Mouse (Mus musculus): Measurements from ENCODE around the gene Mrpl36.

The Mrpl36 gene

DNA sequence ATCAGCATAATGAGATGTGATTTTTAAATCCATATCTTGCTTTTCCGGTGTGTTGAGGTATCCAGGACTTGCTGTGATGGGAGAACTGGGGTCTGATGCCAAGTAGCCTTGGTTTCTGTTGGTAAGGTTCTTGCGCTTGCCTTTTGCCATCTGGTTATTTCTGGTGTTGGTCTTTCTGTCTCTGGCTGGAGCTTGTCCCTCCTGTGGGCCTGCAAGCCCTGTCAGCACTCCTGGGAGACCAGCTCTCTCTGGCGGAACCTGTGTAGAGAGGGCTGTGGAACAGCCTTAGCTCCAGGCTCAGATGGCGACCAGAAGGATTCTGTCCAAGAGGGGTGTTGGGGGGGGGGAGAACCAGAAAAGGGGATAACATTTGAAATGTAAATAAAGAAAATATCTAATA, 18.4 kb downstream of the Mrpl36 start:
- DNase-seq (ENCODE audit: low read depth, low spot score), result no peak

DNA sequence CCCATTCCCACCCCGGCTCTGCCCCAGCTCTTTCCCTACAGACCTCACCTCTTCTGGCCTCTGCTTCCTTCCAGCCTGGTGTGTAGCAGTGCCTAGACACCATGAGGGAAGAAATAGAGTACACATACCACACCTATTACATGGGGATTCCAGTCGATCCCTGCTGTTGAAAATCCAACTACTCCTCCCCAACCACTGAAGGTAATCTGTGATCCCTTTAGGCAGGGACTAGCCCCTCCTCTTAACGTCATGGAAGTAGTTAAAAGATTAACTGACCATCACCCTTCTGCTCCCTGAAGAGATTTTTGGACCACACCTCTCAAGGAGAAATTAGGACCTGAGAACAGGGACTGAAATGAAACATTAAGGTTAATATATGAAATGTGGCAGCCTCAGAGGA, 18.9 kb downstream of the Mrpl36 start:
- no peak for DNase-seq (ENCODE audit: low read depth, low spot score)

DNA sequence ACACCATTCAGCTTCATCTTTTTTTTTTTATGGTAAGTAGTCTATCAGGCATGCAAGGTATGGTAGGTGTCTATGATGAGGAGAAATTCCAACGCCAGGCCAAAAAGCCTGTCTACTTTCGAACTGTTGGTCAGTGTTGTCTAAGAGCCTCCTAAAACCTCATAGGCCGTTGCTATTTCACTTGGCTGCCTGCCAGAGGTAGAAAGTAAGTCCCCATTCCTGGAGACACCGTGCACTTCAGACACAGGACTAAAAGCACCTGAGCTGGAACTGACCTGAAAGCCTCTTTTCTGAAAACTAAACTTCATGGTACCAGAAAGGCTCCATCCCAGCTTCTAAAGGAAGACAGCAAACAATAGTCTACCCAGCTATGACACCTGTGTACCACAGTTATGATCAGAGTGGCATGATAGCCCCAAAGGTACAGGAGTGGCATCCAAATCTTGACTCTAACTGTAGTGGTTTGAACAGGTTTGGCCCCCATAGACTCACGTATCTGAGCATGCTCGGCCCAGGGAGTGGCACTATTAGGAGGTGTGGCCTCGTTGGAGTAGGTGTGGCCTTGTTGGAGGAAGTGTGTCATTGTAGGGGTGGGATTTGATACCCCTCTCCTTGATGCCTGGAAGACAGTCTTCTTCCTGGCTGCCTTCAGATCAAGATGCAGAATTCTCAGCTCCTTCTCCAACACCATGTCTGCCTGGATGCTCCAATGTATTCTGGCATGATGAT, 19.8 kb downstream of the Mrpl36 start:
- no peak for DNase-seq (ENCODE audit: low read depth, low spot score)

DNA sequence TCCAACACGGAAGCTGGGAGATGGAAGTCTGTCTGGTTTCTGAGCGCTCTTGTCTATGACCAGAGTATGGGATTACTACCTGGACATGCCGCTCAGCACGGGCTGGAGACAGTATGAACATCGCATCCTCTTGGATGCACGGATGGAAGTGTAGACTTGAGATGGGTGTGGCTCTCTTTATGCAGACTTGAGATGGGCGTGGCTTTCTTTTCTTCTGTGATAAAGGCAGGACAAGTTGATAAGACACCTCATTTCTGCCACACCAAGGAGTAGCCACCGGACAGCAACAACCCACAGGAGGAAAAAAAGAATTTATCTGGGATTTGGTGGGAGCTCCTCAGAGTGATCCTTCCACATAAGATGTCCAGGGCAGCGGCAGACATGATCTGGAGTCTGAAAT, 22.4 kb downstream of the Mrpl36 start:
- no peak for DNase-seq (ENCODE audit: low read depth, low spot score)

DNA sequence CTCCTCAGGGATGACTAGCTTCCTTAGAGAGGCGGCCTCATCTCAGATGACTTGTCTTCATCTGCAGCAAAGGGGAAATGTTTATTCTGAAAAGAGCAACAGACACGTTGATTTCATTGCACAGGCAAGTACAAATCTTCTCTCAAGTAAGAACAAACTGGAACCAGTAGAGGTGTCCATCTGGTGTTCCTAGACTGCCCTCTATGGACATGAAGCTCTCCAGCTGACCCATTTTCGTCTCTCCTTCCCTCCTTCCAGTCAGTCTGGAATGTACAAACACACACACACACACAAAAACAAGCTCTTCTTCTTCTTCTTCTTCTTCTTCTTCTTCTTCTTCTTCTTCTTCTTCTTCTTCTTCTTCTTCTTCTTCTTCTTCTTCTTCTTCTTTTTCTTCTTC, 23.6 kb downstream of the Mrpl36 start:
- no peak for DNase-seq (ENCODE audit: low read depth, low spot score)

DNA sequence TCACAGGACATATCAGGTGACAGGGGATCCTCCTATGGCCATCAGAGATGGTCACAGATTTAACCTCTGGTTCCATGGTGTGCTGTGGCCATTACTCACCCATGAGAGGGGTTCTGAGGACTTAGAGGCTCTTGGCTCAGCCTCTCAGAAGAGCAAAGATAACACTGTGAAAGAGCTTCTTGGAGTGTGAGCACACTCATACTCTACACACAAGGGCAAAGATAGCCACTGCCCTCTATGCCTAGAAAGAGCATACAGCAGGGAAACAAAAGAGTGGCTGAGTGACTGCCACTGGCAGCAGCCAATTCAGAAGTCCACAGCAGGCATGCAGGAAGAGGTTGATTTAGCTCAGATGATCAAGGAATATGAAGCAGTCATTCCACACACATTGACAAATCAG, 24.2 kb downstream of the Mrpl36 start:
- no peak for DNase-seq (ENCODE audit: low read depth, low spot score)

GRCm38 (mm10) chr13:73357106-73357505, 28.8 kb downstream of the Mrpl36 start:
- DNase-seq (ENCODE audit: low read depth, low spot score), result no peak

DNA sequence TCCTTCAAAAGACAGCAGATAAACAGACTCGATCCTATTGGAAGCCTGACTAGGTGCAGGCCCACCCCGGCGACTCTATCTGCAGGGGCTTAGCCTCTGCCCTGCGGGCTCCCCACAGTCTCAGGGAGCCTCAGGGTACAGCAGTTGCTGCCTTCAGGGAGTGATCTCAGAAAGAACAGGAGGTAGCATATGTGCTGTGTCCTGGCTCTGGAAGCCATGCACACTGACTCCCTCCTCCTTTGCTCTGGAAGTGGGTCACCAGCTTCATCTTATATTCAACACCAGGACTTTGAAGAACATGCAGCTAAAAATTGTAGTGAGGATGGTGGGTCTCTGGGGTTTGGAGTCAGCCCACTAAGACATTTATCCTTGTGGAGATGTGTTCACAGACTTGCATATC, 45.1 kb downstream of the Mrpl36 start:
- no peak for DNase-seq (ENCODE audit: low read depth, low spot score)

DNA sequence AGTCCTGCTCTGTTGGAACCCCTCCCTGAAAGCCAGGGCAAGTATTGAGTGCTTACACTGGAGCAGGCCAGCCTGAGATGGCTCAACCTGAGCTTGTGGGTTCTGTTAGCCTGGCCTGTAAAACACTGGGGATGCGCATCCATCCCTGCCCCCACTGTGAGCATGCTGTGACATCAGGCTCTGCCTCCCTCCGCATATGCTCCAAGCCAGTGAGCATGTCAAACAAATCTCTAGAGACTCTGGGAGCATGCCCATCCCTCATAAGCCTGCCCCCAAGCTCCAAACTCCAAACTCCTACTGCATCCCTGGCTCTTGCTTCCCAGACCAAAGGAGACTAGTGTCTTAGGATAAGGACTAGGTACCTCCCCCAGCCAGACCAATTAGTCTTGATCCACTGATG, 46.3 kb downstream of the Mrpl36 start:
- DNase-seq (ENCODE audit: low read depth, low spot score), result no peak

GRCm38 (mm10) chr13:73377637-73378036, 49.3 kb downstream of the Mrpl36 start:
- DNase-seq (ENCODE audit: low read depth, low spot score), result no peak
